Mouse (Mus musculus): ENCODE results near the gene Ppp6r2. TPM values are rescaled to one million over a fixed set of nuclear protein-coding genes. Genes with fewer than 3 reads are reported as not detected.

Ppp6r2 gene
- polyA plus RNA-seq, 1 experiment from 2014 or later = 18.2 TPM

- Histone ChIP-seq H3K4me3 (ENCODE audit: low read length) (peak overlapping the region; percentile 99), H3K36me3 (ENCODE audit: control insufficient read depth, insufficient read depth) (no peaks in the 10 kb centered on the region), H3K4me1 (ENCODE audit: control insufficient read depth, insufficient read depth, low read length) (peaks cover 14% of the 10 kb centered on the region), H3K9ac (ENCODE audit: low read length) (peak overlapping the region; percentile 100), H3K9me3 (replicated peaks; ENCODE audit: control insufficient read depth, low read length) (no peaks in the 10 kb centered on the region), H3K4me2 (ENCODE audit: low read depth, low read length) (peak overlapping the region; percentile 90), H3K27ac (ENCODE audit: low read length) (peak overlapping the region; percentile 100), H3K27me3 (ENCODE audit: control insufficient read depth, insufficient read depth, low read length) (no peaks in the 10 kb centered on the region)
- ATAC-seq (replicated peaks; ENCODE audit: extremely low read depth, insufficient read depth, low FRiP score) = peak; percentile 95
- WGBS = under 1% methylated on average over 25 of the region's 25 CpGs
Measured at GRCm38 (mm10) chr15:89195690-89196312, 15.6 kb upstream of the Ppp6r2 start.

DNA sequence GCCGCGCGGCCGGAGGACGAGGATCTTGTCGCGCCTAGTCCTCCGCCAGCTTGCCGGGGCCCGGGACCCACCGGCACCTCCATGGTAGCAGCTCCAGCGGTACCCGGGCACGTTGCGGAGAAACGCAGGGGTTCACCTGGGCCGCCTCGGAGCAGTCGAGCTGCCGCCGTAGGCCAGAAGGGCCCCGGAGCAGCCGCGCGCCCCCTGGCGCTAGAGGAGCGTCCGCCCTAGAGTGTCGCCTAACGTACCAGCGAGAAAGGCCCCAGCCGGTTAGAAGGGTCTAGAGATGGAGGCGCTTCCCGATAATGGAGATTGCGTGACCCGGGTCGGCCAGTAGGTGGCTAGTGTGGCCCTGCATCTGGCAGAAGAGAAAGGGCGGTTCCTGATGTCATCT lies 15.0 kb upstream of the Ppp6r2 start, which contains the start of gene Dennd6b:
TSS of gene Dennd6b (minus strand) at position 184 of the 394 bp plus-strand sequence.
- Histone ChIP-seq H3K27me3 (ENCODE audit: control insufficient read depth, insufficient read depth, low read length) (no peaks in the 10 kb centered on the region), H3K4me2 (ENCODE audit: low read depth, low read length) (peak within 1 kb of the TSS; percentile 90), H3K9ac (ENCODE audit: low read length) (peak within 1 kb of the TSS; percentile 100), H3K4me3 (ENCODE audit: low read length) (peak within 1 kb of the TSS; percentile 99), H3K27ac (ENCODE audit: low read length) (peak within 1 kb of the TSS; percentile 100), H3K4me1 (ENCODE audit: control insufficient read depth, insufficient read depth, low read length) (peaks cover 14% of the 10 kb centered on the region), H3K9me3 (replicated peaks; ENCODE audit: control insufficient read depth, low read length) (no peaks in the 10 kb centered on the region), H3K36me3 (ENCODE audit: control insufficient read depth, insufficient read depth) (no peaks in the 10 kb centered on the region)
- ATAC-seq (replicated peaks; ENCODE audit: extremely low read depth, insufficient read depth, low FRiP score) = peak; percentile 98
- under 1% methylated on average over 38 of the region's 38 CpGs for WGBS

GRCm38 (mm10) chr15:89197056-89197455 lies 14.3 kb upstream of the Ppp6r2 start:
- peak overlapping the region; percentile 100 for H3K27ac ChIP-seq (ENCODE audit: low read length)
- no peaks in the 10 kb centered on the region for H3K36me3 ChIP-seq (ENCODE audit: control insufficient read depth, insufficient read depth)
- H3K4me3 ChIP-seq (ENCODE audit: low read length) = peak overlapping the region; percentile 99
- H3K9ac ChIP-seq (ENCODE audit: low read length) = peak overlapping the region; percentile 100
- 63% methylated on average over 15 of the region's 15 CpGs for WGBS
- peak overlapping the region; percentile 90 for H3K4me2 ChIP-seq (ENCODE audit: low read depth, low read length)
- H3K27me3 ChIP-seq (ENCODE audit: control insufficient read depth, insufficient read depth, low read length) = no peaks in the 10 kb centered on the region
- peaks cover 14% of the 10 kb centered on the region for H3K4me1 ChIP-seq (ENCODE audit: control insufficient read depth, insufficient read depth, low read length)
- no peak for ATAC-seq (replicated peaks; ENCODE audit: extremely low read depth, insufficient read depth, low FRiP score)
- 0 out of 2 replicates have a peak, but pooled peaks cover under 1% of the 10 kb centered on the region for H3K9me3 ChIP-seq (replicated peaks; ENCODE audit: control insufficient read depth, low read length)

GRCm38 (mm10) chr15:89207457-89207856 lies 3.9 kb upstream of the Ppp6r2 start:
- Histone ChIP-seq H3K27ac (ENCODE audit: low read length) (no peak overlapping the region), H3K9me3 (replicated peaks; ENCODE audit: control insufficient read depth, low read length) (peaks cover 10% of the 10 kb centered on the region), H3K27me3 (ENCODE audit: control insufficient read depth, insufficient read depth, low read length) (no peaks in the 10 kb centered on the region), H3K4me1 (ENCODE audit: control insufficient read depth, insufficient read depth, low read length) (peaks cover 5% of the 10 kb centered on the region), H3K4me2 (ENCODE audit: low read depth, low read length) (no peak overlapping the region), H3K9ac (ENCODE audit: low read length) (no peak overlapping the region), H3K36me3 (ENCODE audit: control insufficient read depth, insufficient read depth) (no peaks in the 10 kb centered on the region), H3K4me3 (ENCODE audit: low read length) (no peak overlapping the region)
- WGBS = 86% methylated on average over 4 of the region's 4 CpGs
- no peak for ATAC-seq (replicated peaks; ENCODE audit: extremely low read depth, insufficient read depth, low FRiP score)

DNA sequence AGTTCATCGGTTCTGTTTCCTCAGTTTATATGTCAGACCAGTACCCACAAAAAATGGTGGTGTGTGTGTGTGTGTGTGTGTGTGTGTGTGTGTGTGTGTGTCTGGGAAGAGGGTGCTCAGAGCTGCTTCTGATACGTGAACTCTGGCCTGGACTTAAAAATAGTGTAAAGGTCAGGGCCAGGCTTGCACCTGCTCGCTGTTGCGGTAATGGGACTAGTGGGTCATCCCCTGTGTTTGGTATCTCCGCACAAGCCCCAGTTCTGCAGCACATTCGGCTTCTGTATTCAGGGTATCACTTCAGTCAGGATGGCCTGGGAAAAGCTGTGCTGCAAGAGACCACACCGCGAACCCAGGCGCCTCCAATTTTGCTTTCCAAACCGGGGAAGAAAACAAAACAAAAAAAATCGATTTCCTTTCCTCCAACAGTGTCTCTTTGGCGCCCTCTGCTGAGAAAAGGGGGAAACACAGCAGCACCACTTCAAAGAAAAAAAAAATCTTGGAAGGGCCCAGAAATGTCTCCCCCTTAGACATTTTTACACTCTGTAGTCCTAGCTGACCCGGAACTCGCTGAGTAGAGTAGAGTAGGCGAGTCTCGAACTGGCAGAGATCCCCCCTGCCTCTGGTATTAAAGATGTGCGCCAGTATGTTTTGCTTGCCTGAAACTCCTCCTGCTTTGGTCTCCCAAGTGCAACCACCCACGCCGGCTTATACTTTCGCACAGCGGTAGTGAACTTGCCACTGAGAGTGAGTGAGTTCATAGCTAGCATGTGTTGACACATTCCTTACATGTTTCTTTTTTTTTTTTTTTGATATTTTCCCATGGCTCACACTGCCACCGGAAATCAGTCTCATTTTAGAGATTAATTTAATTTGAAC lies 1.2 kb upstream of the Ppp6r2 start:
- Histone ChIP-seq H3K27ac (ENCODE audit: low read length) (peak overlapping the region; percentile 86), H3K27me3 (ENCODE audit: control insufficient read depth, insufficient read depth, low read length) (no peaks in the 10 kb centered on the region), H3K4me1 (ENCODE audit: control insufficient read depth, insufficient read depth, low read length) (peaks cover 19% of the 10 kb centered on the region), H3K9me3 (replicated peaks; ENCODE audit: control insufficient read depth, low read length) (no peaks in the 10 kb centered on the region), H3K4me2 (ENCODE audit: low read depth, low read length) (peak overlapping the region; percentile 83), H3K4me3 (ENCODE audit: low read length) (peak overlapping the region; percentile 54), H3K36me3 (ENCODE audit: control insufficient read depth, insufficient read depth) (no peaks in the 10 kb centered on the region), H3K9ac (ENCODE audit: low read length) (peak overlapping the region; percentile 73)
- no peak for ATAC-seq (replicated peaks; ENCODE audit: extremely low read depth, insufficient read depth, low FRiP score)
- WGBS = 10% methylated on average over 22 of the region's 22 CpGs

- H3K36me3 ChIP-seq (ENCODE audit: control insufficient read depth, insufficient read depth) = peaks cover 10% of the 10 kb centered on the region; the same call in 1 of the 2 replicates
- ATAC-seq (replicated peaks; ENCODE audit: extremely low read depth, insufficient read depth, low FRiP score) = peak; percentile 54
- peak overlapping the region; percentile 76 for H3K4me3 ChIP-seq (ENCODE audit: low read length)
- peaks cover 27% of the 10 kb centered on the region for H3K4me1 ChIP-seq (ENCODE audit: control insufficient read depth, insufficient read depth, low read length)
- H3K9me3 ChIP-seq (replicated peaks; ENCODE audit: control insufficient read depth, low read length) = no peaks in the 10 kb centered on the region
- WGBS = 2% methylated on average over 35 of the region's 35 CpGs
- H3K9ac ChIP-seq (ENCODE audit: low read length) = peak overlapping the region; percentile 90
- H3K4me2 ChIP-seq (ENCODE audit: low read depth, low read length) = peak overlapping the region; percentile 83
- H3K27me3 ChIP-seq (ENCODE audit: control insufficient read depth, insufficient read depth, low read length) = no peaks in the 10 kb centered on the region
- H3K27ac ChIP-seq (ENCODE audit: low read length) = peak overlapping the region; percentile 86
Measured at GRCm38 (mm10) chr15:89211716-89212461, 536 bp downstream of the Ppp6r2 start.

DNA sequence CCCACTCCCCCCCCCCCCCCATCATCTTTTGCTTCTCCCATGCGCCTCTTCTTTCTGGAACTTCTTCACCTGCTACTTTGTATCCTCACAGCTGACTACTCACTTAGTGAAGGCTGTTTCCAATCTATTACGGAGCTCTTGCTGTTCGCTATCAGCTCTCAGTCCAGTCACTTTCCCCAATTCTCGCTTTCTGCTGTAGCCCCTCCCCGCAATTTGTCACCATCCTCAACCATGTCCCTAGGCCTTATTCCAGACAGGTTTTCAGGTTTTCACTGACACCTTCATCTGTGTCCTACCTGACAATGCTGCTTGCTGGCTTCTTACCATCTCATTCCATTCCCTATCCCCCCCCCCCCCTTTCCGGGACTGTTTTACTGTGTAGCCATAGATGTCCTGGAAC lies 1.1 kb downstream of the Ppp6r2 start:
- 66% methylated on average over 6 of the region's 6 CpGs for WGBS
- Histone ChIP-seq H3K27me3 (ENCODE audit: control insufficient read depth, insufficient read depth, low read length) (no peaks in the 10 kb centered on the region), H3K36me3 (ENCODE audit: control insufficient read depth, insufficient read depth) (peaks cover 11% of the 10 kb centered on the region; the same call in 1 of the 2 replicates), H3K4me3 (ENCODE audit: low read length) (peak overlapping the region; percentile 76), H3K27ac (ENCODE audit: low read length) (no peak overlapping the region), H3K9me3 (replicated peaks; ENCODE audit: control insufficient read depth, low read length) (no peaks in the 10 kb centered on the region), H3K4me2 (ENCODE audit: low read depth, low read length) (peak overlapping the region; percentile 83), H3K9ac (ENCODE audit: low read length) (peak overlapping the region; percentile 90), H3K4me1 (ENCODE audit: control insufficient read depth, insufficient read depth, low read length) (peaks cover 27% of the 10 kb centered on the region)
- ATAC-seq (replicated peaks; ENCODE audit: extremely low read depth, insufficient read depth, low FRiP score) = no peak

GRCm38 (mm10) chr15:89213517-89213916 lies 2.2 kb downstream of the Ppp6r2 start:
- no peak for ATAC-seq (replicated peaks; ENCODE audit: extremely low read depth, insufficient read depth, low FRiP score)
- Histone ChIP-seq H3K4me3 (ENCODE audit: low read length) (no peak overlapping the region), H3K27ac (ENCODE audit: low read length) (no peak overlapping the region), H3K9ac (ENCODE audit: low read length) (no peak overlapping the region), H3K9me3 (replicated peaks; ENCODE audit: control insufficient read depth, low read length) (no peaks in the 10 kb centered on the region), H3K4me2 (ENCODE audit: low read depth, low read length) (no peak overlapping the region), H3K27me3 (ENCODE audit: control insufficient read depth, insufficient read depth, low read length) (no peaks in the 10 kb centered on the region), H3K36me3 (ENCODE audit: control insufficient read depth, insufficient read depth) (peaks cover 11% of the 10 kb centered on the region; the same call in 1 of the 2 replicates), H3K4me1 (ENCODE audit: control insufficient read depth, insufficient read depth, low read length) (peaks cover 27% of the 10 kb centered on the region)
- 72% methylated on average over 3 of the region's 3 CpGs for WGBS

Data from heart, embryonic 16.5 days (tissue).